Mouse (Mus musculus) heart, embryonic 11.5 days (tissue): ENCODE measurements around the gene Hoxd8. TPM values are rescaled to one million over a fixed set of nuclear protein-coding genes. Genes with fewer than 3 reads are reported as not detected.

Experiments
- ATAC-seq: fragments of 200-750 bp; cut with Nextera tagmentation; replicated peaks from 2 replicates; pipeline ENCODE4 v1.8.0; 2017; ENCODE audit warnings: moderate library complexity; ENCODE audit not compliant: insufficient number of reproducible peaks, low FRiP score, low TSS enrichment
- H3K27ac ChIP-seq: fragments of 300-500 bp; sonication (generic); 2 replicates; pipeline ENCODE4 v1.5.1; 2014; ENCODE audit warnings: mild to moderate bottlenecking, low read depth, low read length
- H3K27me3 ChIP-seq: fragments of 300-500 bp; sonication (generic); 2 replicates; pipeline ENCODE4 v1.6.1; 2014; ENCODE audit warnings: mild to moderate bottlenecking, low read length, mixed read lengths; ENCODE audit not compliant: control insufficient read depth, insufficient read depth
- H3K36me3 ChIP-seq: fragments of 300-500 bp; sonication (generic); 2 replicates; pipeline ENCODE4 v1.6.1; 2014; ENCODE audit warnings: mild to moderate bottlenecking, low read length, moderate library complexity, mixed read lengths; ENCODE audit not compliant: control insufficient read depth, insufficient read depth
- H3K4me1 ChIP-seq: fragments of 300-500 bp; sonication (generic); 2 replicates; pipeline ENCODE4 v1.6.1; 2014; ENCODE audit warnings: low read length; ENCODE audit not compliant: control insufficient read depth, insufficient read depth
- H3K4me2 ChIP-seq: fragments of 300-500 bp; sonication (generic); 2 replicates; pipeline ENCODE4 v1.6.1; 2014; ENCODE audit warnings: mild to moderate bottlenecking, moderate library complexity
- H3K4me3 ChIP-seq: fragments of 300-500 bp; sonication (generic); 2 replicates; pipeline ENCODE4 v1.5.1; 2014; ENCODE audit warnings: low read depth, low read length
- H3K9ac ChIP-seq: fragments of 300-500 bp; sonication (generic); 2 replicates; pipeline ENCODE4 v1.6.1; 2014; ENCODE audit warnings: mild to moderate bottlenecking, low read depth, low read length, moderate library complexity
- H3K9me3 ChIP-seq: fragments of 300-500 bp; sonication (generic); replicated peaks from 2 replicates; pipeline ENCODE4 v1.6.1; 2016; ENCODE audit warnings: low read length; ENCODE audit not compliant: control insufficient read depth
- WGBS: fragments of 180-500 bp; shearing (Covaris S2); extraction: QIAGEN DNeasy Blood & Tissue Kit; methylation state at CpG from one replicate; pipeline ENCODE4 v1.1.7; 2014; ENCODE audit not compliant: insufficient replicate concordance; 5-methylcytosine and 5-hydroxymethylcytosine counted together
- polyA plus RNA-seq: library from polyadenylated mRNA; unstranded; fragments of >200 nt; fragmentation: Nextera tagmentation; extraction: Ambion mirVana; gene quantifications from 2 replicates; pipeline ENCODE4 v1.2.1, GENCODE M21; 2014

The Hoxd8 gene
- polyA plus RNA-seq, 1 experiment from 2014 or later: 0.30 TPM

- Histone ChIP-seq H3K27ac (no peak overlapping the region), H3K4me3 (no peak overlapping the region), H3K4me2 (no peak overlapping the region), H3K27me3 (peaks cover 95% of the 10 kb centered on the region), H3K4me1 (peaks cover 6% of the 10 kb centered on the region; the same call in 1 of the 2 replicates), H3K9me3 (no peaks in the 10 kb centered on the region), H3K36me3 (no peaks in the 10 kb centered on the region), H3K9ac (no peak overlapping the region)
- WGBS: 8% methylated on average over 8 of the region's 8 CpGs
- ATAC-seq: no peak
Measured at GRCm38 (mm10) chr2:74730331-74730730, 25.9 kb downstream of the Hoxd8 start.

DNA sequence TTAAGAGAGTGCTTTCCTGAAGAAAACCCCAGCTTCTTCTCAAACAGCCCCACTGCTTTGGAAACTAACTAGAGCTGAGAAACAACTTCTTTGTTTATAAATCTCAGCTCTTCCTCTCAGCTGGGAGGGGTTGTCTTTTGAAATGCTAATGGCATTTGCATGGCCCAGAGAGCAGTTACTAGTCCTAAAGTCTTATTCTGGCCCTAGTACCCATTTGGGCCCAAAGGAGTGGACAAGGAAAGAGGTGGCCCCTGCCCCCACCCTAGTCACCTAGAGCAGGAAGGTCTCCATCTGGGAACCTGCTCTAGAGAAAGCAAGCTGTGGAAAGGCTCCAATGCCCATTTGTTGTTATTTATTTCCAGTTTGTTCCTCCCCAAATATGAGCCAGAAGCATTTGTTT lies 26.6 kb downstream of the Hoxd8 start:
- H3K9ac ChIP-seq: no peak overlapping the region
- no peaks in the 10 kb centered on the region for H3K36me3 ChIP-seq
- no peak overlapping the region for H3K4me2 ChIP-seq
- H3K9me3 ChIP-seq: no peaks in the 10 kb centered on the region
- ATAC-seq: no peak
- no peak overlapping the region for H3K4me3 ChIP-seq
- peaks cover 8% of the 10 kb centered on the region for H3K4me1 ChIP-seq
- peaks cover 95% of the 10 kb centered on the region for H3K27me3 ChIP-seq
- no peak overlapping the region for H3K27ac ChIP-seq

GRCm38 (mm10) chr2:74731799-74732512 lies 27.5 kb downstream of the Hoxd8 start:
- Histone ChIP-seq H3K4me2 (no peak overlapping the region), H3K9ac (no peak overlapping the region), H3K9me3 (no peaks in the 10 kb centered on the region), H3K36me3 (no peaks in the 10 kb centered on the region), H3K4me1 (peaks cover 10% of the 10 kb centered on the region), H3K4me3 (no peak overlapping the region), H3K27ac (no peak overlapping the region), H3K27me3 (peaks cover 94% of the 10 kb centered on the region)
- ATAC-seq: no peak
- WGBS: 5% methylated on average over 9 of the region's 9 CpGs

DNA sequence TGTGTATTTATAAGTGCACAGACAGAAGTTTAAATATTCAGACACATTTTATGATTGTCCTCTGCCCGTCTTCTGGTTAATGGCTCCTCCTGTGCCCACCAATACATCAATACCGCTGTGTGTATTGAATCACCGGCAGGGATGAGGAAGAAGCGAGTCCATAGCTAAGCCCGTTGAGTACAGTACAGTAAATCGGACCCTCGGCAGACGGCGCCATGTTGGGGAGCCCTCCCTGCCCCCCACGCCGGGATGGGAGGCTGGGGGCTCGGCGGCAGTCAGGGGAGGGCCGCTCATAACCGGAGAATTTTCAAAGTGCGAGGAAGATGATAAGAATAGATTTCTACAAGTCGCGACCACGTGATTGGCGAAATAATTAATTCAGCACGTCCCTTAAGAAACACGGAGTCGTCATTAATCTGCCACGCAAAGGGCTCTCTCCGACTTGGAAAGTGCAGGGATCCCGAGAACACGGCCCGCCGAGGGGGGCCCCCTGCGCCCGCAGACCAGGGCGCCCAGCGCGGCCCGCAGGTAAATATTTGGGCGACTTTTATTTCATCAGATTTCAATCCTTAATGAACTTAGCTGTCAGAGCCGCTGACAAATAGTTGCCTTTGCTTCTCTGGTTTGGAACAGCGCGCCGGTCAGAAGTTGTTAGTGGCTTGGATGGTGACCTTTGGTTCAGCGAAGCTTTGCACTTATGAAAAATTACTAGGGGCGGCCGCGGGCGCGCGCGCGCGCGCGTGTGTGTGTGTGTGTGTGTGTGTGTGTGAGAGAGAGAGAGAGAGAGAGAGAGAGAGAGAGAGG lies 28.3 kb downstream of the Hoxd8 start:
- no peak overlapping the region for H3K27ac ChIP-seq
- H3K9ac ChIP-seq: no peak overlapping the region
- no peaks in the 10 kb centered on the region for H3K9me3 ChIP-seq
- H3K4me1 ChIP-seq: peaks cover 4% of the 10 kb centered on the region
- no peak for ATAC-seq
- H3K36me3 ChIP-seq: no peaks in the 10 kb centered on the region
- peak overlapping the region; percentile 18 for H3K4me3 ChIP-seq
- H3K4me2 ChIP-seq: peak overlapping the region; percentile 47
- WGBS: 1% methylated on average over 52 of the region's 52 CpGs
- H3K27me3 ChIP-seq: peaks cover 94% of the 10 kb centered on the region

- Histone ChIP-seq H3K4me2 (peak overlapping the region; percentile 47; the same call in 1 of the 2 replicates), H3K27ac (no peak overlapping the region), H3K36me3 (no peaks in the 10 kb centered on the region), H3K9me3 (no peaks in the 10 kb centered on the region), H3K4me1 (peaks cover 4% of the 10 kb centered on the region; the same call in 1 of the 2 replicates), H3K27me3 (peaks cover 94% of the 10 kb centered on the region), H3K4me3 (0 out of 2 replicates have a peak overlapping the region, but pooled peaks have one; percentile 18), H3K9ac (no peak overlapping the region)
- ATAC-seq: no peak
- 0% methylated on average over 16 of the region's 16 CpGs for WGBS
Measured at GRCm38 (mm10) chr2:74733317-74733661, 28.9 kb downstream of the Hoxd8 start.

- 2% methylated on average over 6 of the region's 6 CpGs for WGBS
- Histone ChIP-seq H3K27me3 (peaks cover 94% of the 10 kb centered on the region), H3K4me1 (peaks cover 4% of the 10 kb centered on the region; the same call in 1 of the 2 replicates), H3K9ac (no peak overlapping the region), H3K9me3 (no peaks in the 10 kb centered on the region), H3K4me3 (no peak overlapping the region), H3K36me3 (no peaks in the 10 kb centered on the region), H3K4me2 (no peak overlapping the region), H3K27ac (no peak overlapping the region)
- no peak for ATAC-seq
Measured at GRCm38 (mm10) chr2:74733765-74734164, 29.4 kb downstream of the Hoxd8 start.

GRCm38 (mm10) chr2:74734451-74734850 lies 30.0 kb downstream of the Hoxd8 start:
- H3K9me3 ChIP-seq: no peaks in the 10 kb centered on the region
- 2% methylated on average over 13 of the region's 13 CpGs for WGBS
- no peak for ATAC-seq
- H3K4me2 ChIP-seq: no peak overlapping the region
- H3K9ac ChIP-seq: no peak overlapping the region
- H3K27ac ChIP-seq: no peak overlapping the region
- H3K36me3 ChIP-seq: no peaks in the 10 kb centered on the region
- H3K4me3 ChIP-seq: no peak overlapping the region
- peaks cover 94% of the 10 kb centered on the region for H3K27me3 ChIP-seq
- peaks cover 4% of the 10 kb centered on the region; the same call in 1 of the 2 replicates for H3K4me1 ChIP-seq

DNA sequence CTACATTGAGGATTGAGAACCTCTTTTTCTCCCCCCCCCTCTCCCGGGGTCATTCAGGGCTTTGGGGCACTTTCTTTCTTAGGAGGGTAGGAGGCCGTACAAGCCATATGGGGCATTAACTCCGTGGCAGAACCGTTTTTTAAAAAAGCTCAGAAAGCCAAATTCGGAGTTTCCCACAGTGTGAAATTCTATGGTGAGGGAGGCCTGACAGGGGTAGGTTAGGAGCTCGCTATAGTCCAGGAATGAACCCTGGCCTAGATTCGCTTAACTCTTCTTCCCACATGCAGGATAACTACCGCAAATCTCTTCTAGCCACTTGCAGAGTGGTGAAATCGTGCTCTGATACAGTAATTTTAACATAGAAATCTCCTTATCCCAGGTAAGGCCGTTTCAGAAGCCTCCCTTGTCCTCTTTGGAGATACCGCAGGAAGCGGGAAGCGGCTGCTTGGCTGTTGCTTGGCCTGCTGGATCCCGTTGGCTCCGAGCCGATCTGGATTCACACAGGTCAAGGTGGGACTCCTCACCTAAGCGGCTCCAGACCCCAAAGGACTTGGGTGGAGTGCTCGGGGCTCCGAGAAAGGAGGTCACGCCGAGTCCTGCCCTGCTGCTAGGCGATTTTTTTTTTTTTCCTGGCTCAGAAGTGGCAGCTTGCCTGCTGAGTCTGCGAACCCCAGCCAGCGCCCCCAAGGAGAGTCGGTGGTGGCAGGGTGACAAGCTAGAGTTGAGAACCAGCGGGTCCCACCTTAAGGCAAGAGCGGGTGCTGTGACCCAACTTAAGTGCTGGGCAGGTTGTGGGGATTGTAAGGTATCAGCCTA lies 30.8 kb downstream of the Hoxd8 start:
- H3K27me3 ChIP-seq: peaks cover 97% of the 10 kb centered on the region
- H3K27ac ChIP-seq: no peak overlapping the region
- ATAC-seq: no peak
- H3K9me3 ChIP-seq: no peaks in the 10 kb centered on the region
- WGBS: 2% methylated on average over 27 of the region's 27 CpGs
- H3K36me3 ChIP-seq: no peaks in the 10 kb centered on the region
- no peak overlapping the region for H3K9ac ChIP-seq
- no peak overlapping the region for H3K4me3 ChIP-seq
- H3K4me1 ChIP-seq: peaks cover 4% of the 10 kb centered on the region; the same call in 1 of the 2 replicates
- peak overlapping the region; percentile 46 for H3K4me2 ChIP-seq
